Mouse (Mus musculus): ENCODE results near the gene Krtap10-10.
"Not testable (repeated sequence)": the region's sequence is repeated elsewhere in the genome, so short reads cannot be mapped to it uniquely, and the experiment has no call there.

Krtap10-10 gene

GRCm38 (mm10) chr10:77835647-77836046 lies at the start of gene Krtap10-10:
Gene Krtap10-10, plus strand, starts transcription at chr10:77835947.
- no peak for DNase-seq (ENCODE audit: low read depth)

GRCm38 (mm10) chr10:77787876-77788275 lies 47.9 kb upstream of the Krtap10-10 start, which contains the start of gene Gm7137:
Gene Gm7137, minus strand, starts transcription at chr10:77788200.
- DNase-seq (ENCODE audit: low read depth): not testable (repeated sequence)

DNA sequence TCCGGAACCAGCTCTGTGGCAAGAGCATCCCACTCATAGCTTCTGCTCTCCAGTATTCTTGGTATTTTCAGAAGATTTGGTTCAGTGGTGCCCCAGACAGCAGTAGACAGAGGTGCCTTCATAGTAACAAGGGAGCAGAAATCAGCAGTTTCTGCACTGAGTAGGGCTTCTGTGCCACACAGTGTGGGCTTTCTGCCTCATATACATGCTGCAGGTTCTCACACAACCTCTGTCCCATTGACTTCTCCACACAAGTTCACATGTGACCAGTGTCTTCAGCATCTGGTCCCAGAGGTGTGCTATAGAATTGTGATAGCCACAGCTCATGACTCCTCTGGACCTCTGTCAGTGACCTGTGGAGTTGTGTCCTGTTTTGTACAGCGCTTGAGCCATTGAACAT lies 47.1 kb upstream of the Krtap10-10 start:
- DNase-seq (ENCODE audit: low read depth): no peak

- no peak for DNase-seq (ENCODE audit: low read depth)
Observed at GRCm38 (mm10) chr10:77794976-77795375, 40.8 kb upstream of the Krtap10-10 start, which contains the start of gene Gm9639. Gene Gm9639, minus strand, starts transcription at chr10:77795076.

GRCm38 (mm10) chr10:77797677-77798076 lies 38.1 kb upstream of the Krtap10-10 start:
- DNase-seq (ENCODE audit: low read depth): no peak

DNA sequence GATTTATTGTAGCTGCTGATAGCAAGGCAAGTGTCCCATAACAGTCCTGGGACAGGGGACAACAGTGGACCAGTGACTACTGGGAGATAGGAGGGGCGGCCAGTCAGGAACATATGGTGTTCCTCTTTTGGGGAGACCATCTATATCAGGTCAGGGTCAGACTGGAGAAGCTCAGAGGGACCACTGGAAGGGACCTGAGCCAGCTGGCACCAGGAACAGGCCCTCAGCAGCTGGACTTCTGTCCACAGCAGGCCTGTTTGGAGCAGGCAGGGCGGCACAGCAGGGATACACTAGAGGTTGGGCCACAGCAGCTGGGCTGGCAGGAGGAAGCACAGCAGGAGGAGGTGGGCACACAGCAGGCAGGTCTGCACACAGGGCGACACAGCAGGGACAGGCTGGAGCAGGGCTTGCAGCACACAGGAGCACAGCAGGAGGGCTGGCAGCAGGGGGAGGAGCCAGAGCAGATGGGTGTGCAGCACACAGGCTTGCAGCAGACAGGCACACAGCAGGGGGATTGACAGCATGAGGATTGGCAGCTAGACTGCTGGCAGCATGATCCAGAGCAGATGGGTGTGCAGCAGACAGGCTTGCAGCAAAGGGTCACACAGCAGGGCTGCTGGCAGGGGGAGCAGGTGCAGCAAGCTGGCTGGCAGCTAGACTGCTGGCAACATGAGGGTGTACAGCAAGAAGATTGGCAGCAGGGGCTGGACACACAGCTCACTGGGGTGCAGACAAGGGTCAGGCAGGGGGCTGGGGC lies 37.4 kb upstream of the Krtap10-10 start:
- not testable (repeated sequence) for DNase-seq (ENCODE audit: low read depth)

GRCm38 (mm10) chr10:77798921-77799508 lies 36.7 kb upstream of the Krtap10-10 start, which contains the start of gene Gm19668:
Gene Gm19668, minus strand, starts transcription at chr10:77799133.
- no peak for DNase-seq (ENCODE audit: low read depth)

DNA sequence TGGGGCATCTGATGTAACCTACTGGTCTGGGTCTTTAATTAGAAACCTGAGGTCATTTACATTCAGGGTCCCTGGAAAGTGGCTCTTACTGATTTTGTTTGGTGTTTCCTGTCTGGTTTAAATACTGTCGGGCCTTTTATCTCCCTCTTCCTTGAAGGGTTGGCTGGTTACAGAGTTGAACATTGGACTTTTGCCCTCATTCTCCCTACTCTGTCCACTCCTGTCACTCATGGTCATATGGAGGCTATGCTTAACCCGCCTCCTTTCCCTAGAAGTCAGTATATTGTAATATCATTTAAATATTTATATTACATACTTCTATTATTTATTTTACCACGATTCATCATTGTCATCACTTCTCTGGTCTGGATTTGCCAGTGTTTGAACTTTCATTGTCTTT lies 31.7 kb upstream of the Krtap10-10 start:
- no peak for DNase-seq (ENCODE audit: low read depth)

GRCm38 (mm10) chr10:77811743-77812142 lies 24.0 kb upstream of the Krtap10-10 start, which contains the start of gene Gm9507:
Gene Gm9507, minus strand, starts transcription at chr10:77811843.
- no peak for DNase-seq (ENCODE audit: low read depth)

- no peak for DNase-seq (ENCODE audit: low read depth)
Observed at GRCm38 (mm10) chr10:77814382-77814781, 21.4 kb upstream of the Krtap10-10 start, which contains the start of gene Gm2696. Gene Gm2696, plus strand, starts transcription at chr10:77814682.

DNA sequence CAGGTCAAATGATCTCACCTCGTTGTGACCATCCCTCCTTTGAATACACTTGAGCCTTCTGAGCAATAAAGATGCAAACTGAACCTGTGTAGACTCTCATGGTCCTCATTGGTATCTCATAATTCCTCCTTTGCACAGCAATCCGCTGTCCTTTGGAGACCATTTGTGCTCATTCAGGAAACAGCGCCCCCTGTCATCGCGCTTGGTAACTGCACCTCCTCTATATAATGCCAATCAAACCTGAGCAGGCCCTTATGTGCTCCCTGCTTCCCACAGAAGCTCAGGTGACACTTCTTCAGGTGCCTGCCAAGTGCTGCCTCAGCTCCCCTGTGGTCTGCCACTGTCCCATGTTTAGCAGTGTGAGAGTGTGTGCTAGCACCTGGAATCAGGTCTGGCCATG lies 20.2 kb upstream of the Krtap10-10 start:
- DNase-seq (ENCODE audit: low read depth): peak; percentile 7

- no peak for DNase-seq (ENCODE audit: low read depth)
Observed at GRCm38 (mm10) chr10:77818523-77818922, 17.2 kb upstream of the Krtap10-10 start.

GRCm38 (mm10) chr10:77819203-77819602 lies 16.5 kb upstream of the Krtap10-10 start:
- DNase-seq (ENCODE audit: low read depth): no peak

GRCm38 (mm10) chr10:77826951-77827350 lies 8.8 kb upstream of the Krtap10-10 start, which contains the start of gene Krtap10-4:
Gene Krtap10-4, minus strand, starts transcription at chr10:77827095.
- no peak for DNase-seq (ENCODE audit: low read depth)

- no peak for DNase-seq (ENCODE audit: low read depth)
Observed at GRCm38 (mm10) chr10:77839006-77839405, 3.3 kb downstream of the Krtap10-10 start.

DNA sequence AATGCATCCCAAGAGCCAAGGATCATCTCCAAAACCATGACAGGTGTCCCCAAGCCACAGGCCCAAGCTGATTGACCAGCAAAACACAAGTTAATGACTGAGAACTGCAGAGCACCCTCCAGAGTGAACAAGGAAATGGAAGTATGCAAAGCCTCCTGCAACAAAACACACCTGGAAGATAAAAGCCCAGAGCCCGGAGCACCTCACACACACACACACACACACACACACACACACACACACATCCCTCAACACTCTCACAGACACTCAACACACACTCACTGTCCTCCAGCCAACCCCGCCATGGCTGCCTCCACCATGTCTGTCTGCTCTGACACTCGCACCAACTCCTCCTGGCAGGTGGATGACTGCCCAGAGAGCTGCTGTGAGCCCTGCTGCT lies 10.8 kb downstream of the Krtap10-10 start, which contains the start of gene Gm36176:
Gene Gm36176, plus strand, starts transcription at position 301 of the 400 bp plus-strand sequence.
- no peak for DNase-seq (ENCODE audit: low read depth)

GRCm38 (mm10) chr10:77846961-77847360 lies 11.2 kb downstream of the Krtap10-10 start:
- no peak for DNase-seq (ENCODE audit: low read depth)

GRCm38 (mm10) chr10:77847538-77847937 lies 11.8 kb downstream of the Krtap10-10 start:
- DNase-seq (ENCODE audit: low read depth): no peak

DNA sequence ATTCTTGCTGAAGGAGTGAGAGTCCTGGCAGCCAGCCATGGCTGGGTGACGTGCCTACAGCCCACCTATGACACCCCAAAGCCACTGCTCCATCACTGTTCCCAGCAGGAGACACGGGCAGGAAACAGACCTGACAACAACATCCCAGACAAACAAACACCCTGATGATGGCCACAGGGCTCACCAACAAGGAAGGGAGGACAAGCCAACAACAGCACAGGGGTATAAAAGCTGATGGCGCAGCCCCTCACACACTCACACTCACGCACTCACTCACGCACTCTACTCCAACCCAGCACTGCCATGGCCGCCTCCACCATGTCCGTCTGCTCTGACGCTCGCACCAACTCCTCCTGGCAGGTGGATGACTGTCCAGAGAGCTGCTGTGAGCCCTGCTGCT lies 16.8 kb downstream of the Krtap10-10 start, which contains the start of gene Gm10318:
Gene Gm10318, plus strand, starts transcription at position 301 of the 400 bp plus-strand sequence.
- DNase-seq (ENCODE audit: low read depth): no peak

DNA sequence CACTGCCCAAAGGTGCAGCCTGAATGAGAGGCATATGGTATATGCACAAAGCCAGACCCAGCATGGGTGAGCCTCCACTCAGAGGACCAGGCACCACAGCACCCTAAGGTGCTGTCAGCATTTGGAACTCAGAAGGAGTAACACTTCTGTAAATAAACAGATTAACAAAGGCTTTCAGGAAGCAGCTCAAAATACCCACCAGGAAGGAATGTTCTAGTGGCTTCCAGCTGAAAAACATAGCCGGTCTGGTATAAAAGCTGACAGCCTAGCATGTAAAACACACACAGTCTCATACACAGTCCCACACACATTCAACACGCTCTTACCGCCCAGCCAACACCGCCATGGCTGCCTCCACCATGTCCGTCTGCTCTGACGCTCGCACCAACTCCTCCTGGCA lies 25.9 kb downstream of the Krtap10-10 start, which contains the start of gene Gm3285:
Gene Gm3285, plus strand, starts transcription at position 301 of the 400 bp plus-strand sequence.
- no peak for DNase-seq (ENCODE audit: low read depth)

DNA sequence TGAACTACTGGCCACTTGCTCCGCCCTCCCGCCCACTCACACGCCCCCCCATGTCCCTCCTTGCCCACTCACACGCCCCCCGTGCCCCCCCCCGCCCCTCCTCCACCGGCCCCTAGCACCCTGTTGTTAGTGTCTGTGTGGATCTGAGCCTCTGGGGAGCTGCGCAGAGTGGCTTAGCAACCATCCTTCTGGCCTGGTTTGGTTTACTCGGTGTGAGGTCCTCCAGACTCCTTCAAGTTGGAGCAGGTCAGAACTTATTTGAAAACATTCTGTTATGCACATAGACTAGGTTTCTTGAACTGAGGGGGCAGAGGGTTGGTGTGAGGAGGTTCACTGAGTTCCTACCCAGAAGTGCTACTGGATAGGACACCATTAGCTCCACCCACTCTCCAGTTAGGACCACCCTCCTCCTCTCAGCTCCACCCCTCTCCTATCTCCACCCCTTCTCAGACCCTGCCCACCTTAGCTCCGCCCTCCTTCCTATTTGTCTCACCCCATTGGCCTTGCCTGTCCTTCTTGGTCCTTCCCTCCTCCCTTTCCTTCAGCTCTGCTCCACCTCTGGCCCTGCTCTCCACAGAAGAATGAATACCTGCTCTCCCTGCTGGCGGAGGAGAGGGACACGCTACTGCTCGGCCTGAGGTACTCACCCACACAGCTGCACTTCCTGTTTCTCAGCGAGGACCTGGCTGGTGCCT lies 28.5 kb downstream of the Krtap10-10 start:
- DNase-seq (ENCODE audit: low read depth): peak; percentile 50

- no peak for DNase-seq (ENCODE audit: low read depth)
Observed at GRCm38 (mm10) chr10:77864762-77865143, 29.0 kb downstream of the Krtap10-10 start.

All from c-Kit-positive CD71-positive TER-119-negative erythroid progenitor cells, embryonic 14.5 days (primary cell).